Mouse (Mus musculus) lung, embryonic 16.5 days (tissue): Measurements from ENCODE around the gene Lrrc49. TPM values are rescaled to one million over a fixed set of nuclear protein-coding genes. Genes with fewer than 3 reads are reported as not detected.

ENCODE experiments used
- ATAC-seq: fragments of 200-750 bp; cut with Nextera tagmentation; 2 replicates; pipeline ENCODE4 v1.8.0; 2017; ENCODE audit warnings: low read depth, mild to moderate bottlenecking, moderate library complexity
- H3K27ac ChIP-seq: fragments of 300-500 bp; sonication (generic); 2 replicates; pipeline ENCODE4 v1.5.1; 2014; ENCODE audit warnings: mild to moderate bottlenecking, control low read depth, low read length
- H3K27me3 ChIP-seq: fragments of 300-500 bp; sonication (generic); 2 replicates; pipeline ENCODE4 v1.6.1; 2014; ENCODE audit warnings: low read depth, low read length, mixed read lengths; ENCODE audit not compliant: control insufficient read depth, insufficient read depth
- H3K36me3 ChIP-seq: fragments of 300-500 bp; sonication (generic); 2 replicates; pipeline ENCODE4 v1.6.1; 2014; ENCODE audit warnings: low read length; ENCODE audit not compliant: control insufficient read depth, insufficient read depth
- H3K4me1 ChIP-seq: fragments of 300-500 bp; sonication (generic); replicated peaks from 2 replicates; pipeline ENCODE4 v1.6.1; 2014; ENCODE audit warnings: low read length, mixed read lengths; ENCODE audit not compliant: control insufficient read depth, insufficient read depth
- H3K4me2 ChIP-seq: fragments of 300-500 bp; sonication (generic); 2 replicates; pipeline ENCODE4 v1.6.1; 2014; ENCODE audit warnings: low read depth, low read length, control low read depth
- H3K4me3 ChIP-seq: fragments of 300-500 bp; sonication (generic); 2 replicates; pipeline ENCODE4 v1.5.1; 2014; ENCODE audit warnings: mild to moderate bottlenecking, low read length, control low read depth
- H3K9ac ChIP-seq: fragments of 300-500 bp; sonication (generic); 2 replicates; pipeline ENCODE4 v1.6.1; 2014; ENCODE audit warnings: low read length, control low read depth
- H3K9me3 ChIP-seq: fragments of 300-500 bp; sonication (generic); 2 replicates; pipeline ENCODE4 v1.6.1; 2016; ENCODE audit warnings: low read length; ENCODE audit not compliant: control insufficient read depth
- WGBS: fragments of 180-500 bp; shearing (Covaris S2); extraction: QIAGEN DNeasy Blood & Tissue Kit; methylation state at CpG from one replicate; pipeline ENCODE4 v1.1.7; 2014; 5-methylcytosine and 5-hydroxymethylcytosine counted together
- polyA plus RNA-seq: library from polyadenylated mRNA; unstranded; fragments of >200 nt; fragmentation: Nextera tagmentation; extraction: Ambion mirVana; gene quantifications from 2 replicates; pipeline ENCODE4 v1.2.1, GENCODE M21; 2015

Lrrc49 gene
- polyA plus RNA-seq, 1 experiment from 2014 or later, result 16.3 TPM

DNA sequence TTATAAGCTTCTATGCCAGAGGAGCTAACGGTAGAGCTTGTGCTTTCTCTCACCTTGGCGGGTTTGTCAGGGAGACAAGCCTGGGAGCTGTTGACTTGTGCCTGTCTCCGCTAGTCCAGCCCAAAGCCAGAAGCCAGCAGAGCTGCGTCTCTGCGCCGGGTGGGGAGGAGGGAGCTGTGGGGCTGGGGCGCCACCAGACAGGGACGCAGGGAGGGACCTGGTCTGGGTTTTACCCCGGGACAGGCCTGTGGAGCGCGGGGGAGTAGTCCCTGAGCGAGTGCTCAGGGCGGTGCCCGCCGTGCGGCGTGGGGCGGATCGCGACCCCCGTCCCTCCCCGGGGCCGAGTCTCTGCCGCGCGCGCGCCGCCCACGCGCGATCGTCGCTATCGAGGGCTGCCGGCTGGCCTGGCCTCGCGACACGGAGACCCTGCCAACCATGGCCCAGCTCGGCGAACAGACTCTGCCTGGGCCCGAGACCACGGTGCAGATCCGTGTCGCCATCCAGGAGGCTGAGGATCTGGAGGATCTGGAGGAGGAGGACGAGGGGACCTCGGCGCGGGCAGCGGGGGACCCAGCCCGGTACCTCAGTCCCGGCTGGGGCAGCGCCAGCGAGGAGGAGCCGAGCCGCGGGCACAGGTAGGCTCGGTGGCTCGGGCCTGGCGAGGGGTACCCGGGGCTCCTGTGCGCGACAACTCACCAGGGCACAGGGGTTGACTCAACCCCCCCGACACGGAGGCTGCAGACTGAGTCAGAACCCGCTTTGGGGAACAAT lies 25.0 kb upstream of the Lrrc49 start, which contains the start of gene Larp6:
TSS of gene Larp6 (plus strand) at position 219 of the 771 bp plus-strand sequence.
- Histone ChIP-seq H3K36me3 (no peaks in the 10 kb centered on the region), H3K9me3 (no peaks in the 10 kb centered on the region), H3K27me3 (no peaks in the 10 kb centered on the region), H3K4me1 (peaks cover 4% of the 10 kb centered on the region), H3K4me3 (peak within 1 kb of the TSS; percentile 64), H3K27ac (no peak within 1 kb of the TSS), H3K9ac (peak within 1 kb of the TSS; percentile 75), H3K4me2 (peak within 1 kb of the TSS; percentile 99)
- ATAC-seq, result peak; percentile 76
- 2% methylated on average over 66 of the region's 66 CpGs for WGBS

- Histone ChIP-seq H3K27ac (no peak overlapping the region), H3K4me3 (no peak overlapping the region), H3K9ac (no peak overlapping the region), H3K4me1 (peaks cover 4% of the 10 kb centered on the region), H3K9me3 (no peaks in the 10 kb centered on the region), H3K4me2 (no peak overlapping the region), H3K36me3 (no peaks in the 10 kb centered on the region), H3K27me3 (no peaks in the 10 kb centered on the region)
- ATAC-seq, result no peak
- 73% methylated on average over 5 of the region's 5 CpGs for WGBS
These were observed 24.1 kb upstream of the Lrrc49 start for GRCm38 (mm10) chr9:60712011-60712410.

DNA sequence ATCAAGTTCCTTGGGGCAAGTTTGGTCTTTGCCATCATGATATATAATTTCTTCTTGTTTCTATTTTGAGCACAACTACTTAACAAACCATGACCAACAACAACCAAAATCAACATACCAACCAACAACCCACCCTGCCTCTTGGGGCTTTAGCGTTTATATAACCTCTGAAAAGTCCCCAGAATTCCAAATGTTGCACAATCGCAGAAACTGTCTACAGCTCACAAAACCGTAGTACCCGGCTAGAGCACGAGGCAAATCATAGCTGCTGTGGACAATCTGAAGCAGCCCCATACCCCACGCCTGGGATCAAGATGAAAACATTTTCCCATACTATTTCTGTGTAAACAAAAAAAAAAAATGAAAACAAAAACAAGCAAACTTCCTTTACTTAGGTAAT lies 21.8 kb upstream of the Lrrc49 start:
- no peak overlapping the region for H3K9ac ChIP-seq
- peaks cover 4% of the 10 kb centered on the region for H3K4me1 ChIP-seq
- H3K9me3 ChIP-seq, result no peaks in the 10 kb centered on the region
- 77% methylated on average over 6 of the region's 6 CpGs for WGBS
- ATAC-seq, result no peak
- no peak overlapping the region for H3K4me2 ChIP-seq
- no peak overlapping the region for H3K4me3 ChIP-seq
- H3K27me3 ChIP-seq, result no peaks in the 10 kb centered on the region
- H3K36me3 ChIP-seq, result no peaks in the 10 kb centered on the region
- H3K27ac ChIP-seq, result no peak overlapping the region

GRCm38 (mm10) chr9:60708606-60709005 lies 20.6 kb upstream of the Lrrc49 start:
- WGBS, result 76% methylated on average over 5 of the region's 5 CpGs
- H3K9me3 ChIP-seq, result no peaks in the 10 kb centered on the region
- no peaks in the 10 kb centered on the region for H3K36me3 ChIP-seq
- ATAC-seq, result no peak
- no peaks in the 10 kb centered on the region for H3K27me3 ChIP-seq
- H3K27ac ChIP-seq, result no peak overlapping the region
- H3K4me2 ChIP-seq, result no peak overlapping the region
- H3K4me3 ChIP-seq, result no peak overlapping the region
- H3K9ac ChIP-seq, result no peak overlapping the region
- peaks cover 4% of the 10 kb centered on the region for H3K4me1 ChIP-seq

DNA sequence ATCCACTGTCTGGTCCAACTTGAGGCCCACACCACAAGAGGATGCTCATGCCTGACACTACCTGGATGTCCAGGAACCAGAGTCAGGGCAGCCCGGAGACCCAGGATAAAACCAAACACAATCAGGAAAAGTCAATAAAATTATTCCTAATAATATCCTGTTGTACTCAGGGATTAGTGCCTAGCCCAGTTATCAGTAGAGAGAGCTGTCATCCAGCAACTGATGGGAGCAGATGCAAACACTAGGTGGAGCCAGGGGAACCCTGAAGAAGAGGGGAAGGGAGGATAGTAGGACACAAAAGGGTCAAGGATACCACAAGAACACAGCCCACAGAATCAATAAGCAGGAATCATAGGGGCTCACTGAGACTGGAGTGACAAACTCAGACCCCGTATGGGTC lies 19.6 kb upstream of the Lrrc49 start:
- Histone ChIP-seq H3K9me3 (no peaks in the 10 kb centered on the region), H3K27me3 (no peaks in the 10 kb centered on the region), H3K4me2 (no peak overlapping the region), H3K4me3 (no peak overlapping the region), H3K27ac (no peak overlapping the region), H3K4me1 (no peaks in the 10 kb centered on the region; the same call in 1 of the 2 replicates), H3K36me3 (no peaks in the 10 kb centered on the region), H3K9ac (no peak overlapping the region)
- ATAC-seq, result no peak
- WGBS, result 85% methylated on average over 2 of the region's 2 CpGs

- Histone ChIP-seq H3K27me3 (no peaks in the 10 kb centered on the region), H3K4me2 (no peak overlapping the region), H3K9ac (no peak overlapping the region), H3K9me3 (no peaks in the 10 kb centered on the region), H3K36me3 (no peaks in the 10 kb centered on the region), H3K27ac (no peak overlapping the region), H3K4me1 (no peaks in the 10 kb centered on the region), H3K4me3 (no peak overlapping the region)
- WGBS, result 46% methylated on average over 18 of the region's 18 CpGs
- ATAC-seq, result no peak
These were observed 11.7 kb upstream of the Lrrc49 start for GRCm38 (mm10) chr9:60699581-60700231.

GRCm38 (mm10) chr9:60696271-60696985 lies 8.5 kb upstream of the Lrrc49 start:
- 51% methylated on average over 6 of the region's 6 CpGs for WGBS
- ATAC-seq, result no peak
- no peak overlapping the region for H3K4me2 ChIP-seq
- no peaks in the 10 kb centered on the region for H3K9me3 ChIP-seq
- peaks cover 2% of the 10 kb centered on the region; the same call in 1 of the 2 replicates for H3K27me3 ChIP-seq
- no peaks in the 10 kb centered on the region for H3K36me3 ChIP-seq
- H3K27ac ChIP-seq, result no peak overlapping the region
- H3K4me3 ChIP-seq, result no peak overlapping the region
- H3K4me1 ChIP-seq, result no peaks in the 10 kb centered on the region
- H3K9ac ChIP-seq, result no peak overlapping the region

- H3K27ac ChIP-seq, result no peak overlapping the region
- H3K27me3 ChIP-seq, result peaks cover 2% of the 10 kb centered on the region; the same call in 1 of the 2 replicates
- no peaks in the 10 kb centered on the region for H3K4me1 ChIP-seq
- no peak overlapping the region for H3K4me2 ChIP-seq
- no peak overlapping the region for H3K9ac ChIP-seq
- H3K9me3 ChIP-seq, result no peaks in the 10 kb centered on the region
- 48% methylated on average over 2 of the region's 2 CpGs for WGBS
- ATAC-seq, result no peak
- no peak overlapping the region for H3K4me3 ChIP-seq
- no peaks in the 10 kb centered on the region for H3K36me3 ChIP-seq
These were observed 6.0 kb upstream of the Lrrc49 start for GRCm38 (mm10) chr9:60693986-60694385.

DNA sequence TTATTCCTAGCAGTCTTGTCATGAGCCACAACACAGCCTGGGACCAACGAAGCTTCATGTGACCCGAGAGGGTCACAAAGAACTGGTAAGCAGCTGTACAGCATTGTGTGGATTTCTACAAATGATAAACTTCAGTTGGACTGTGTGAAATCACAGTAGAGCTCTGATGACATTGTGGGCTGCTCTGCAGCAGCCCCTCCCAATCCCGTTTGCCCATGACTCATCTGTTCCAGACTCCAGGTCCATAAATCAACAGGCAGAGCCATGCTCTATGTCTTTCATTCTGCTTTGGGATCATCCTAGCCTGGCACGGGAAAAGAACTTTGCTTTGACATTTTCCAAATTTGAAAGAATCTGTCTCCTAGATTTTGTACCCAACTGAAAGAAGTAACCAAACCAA lies 4.7 kb upstream of the Lrrc49 start:
- Histone ChIP-seq H3K27ac (no peak overlapping the region), H3K9me3 (no peaks in the 10 kb centered on the region), H3K4me1 (0 out of 2 replicates have a peak, but pooled peaks cover 4% of the 10 kb centered on the region), H3K27me3 (peaks cover 2% of the 10 kb centered on the region; the same call in 1 of the 2 replicates), H3K9ac (no peak overlapping the region), H3K36me3 (no peaks in the 10 kb centered on the region), H3K4me3 (no peak overlapping the region), H3K4me2 (no peak overlapping the region)
- WGBS, result 45% methylated on average over 4 of the region's 4 CpGs
- no peak for ATAC-seq
